Mouse (Mus musculus): ENCODE measurements at regions not wholly inside any gene's neighbourhood (a gene's known extent, or its start where the extent isn't known, plus 50 kb on each side); places are given as distances from the start of the nearest gene placed in this dataset.

GRCm38 (mm10) chr3:151899676-151900075 is 62.2 kb upstream of the Ptgfr start:
- TF ChIP-seq CTCF (IDR thresholded peaks at IDR 0.05; ENCODE audit: insufficient read depth, low read length) (no peak), POLR2A (IDR thresholded peaks at IDR 0.05; ENCODE audit: borderline replicate concordance, extremely low read depth, low read depth, low read length) (no peak)
